Mouse (Mus musculus) layer of hippocampus, adult 9-11 months (tissue): Measurements from ENCODE around the gene BC030499.
"Not testable (repeated sequence)": the region's sequence is repeated elsewhere in the genome, so short reads cannot be mapped to it uniquely, and the experiment has no call there.

ENCODE experiments used
- DNase-seq: peaks from one replicate; pipeline ENCODE4 v3.0.0; 2022

The BC030499 gene

DNA sequence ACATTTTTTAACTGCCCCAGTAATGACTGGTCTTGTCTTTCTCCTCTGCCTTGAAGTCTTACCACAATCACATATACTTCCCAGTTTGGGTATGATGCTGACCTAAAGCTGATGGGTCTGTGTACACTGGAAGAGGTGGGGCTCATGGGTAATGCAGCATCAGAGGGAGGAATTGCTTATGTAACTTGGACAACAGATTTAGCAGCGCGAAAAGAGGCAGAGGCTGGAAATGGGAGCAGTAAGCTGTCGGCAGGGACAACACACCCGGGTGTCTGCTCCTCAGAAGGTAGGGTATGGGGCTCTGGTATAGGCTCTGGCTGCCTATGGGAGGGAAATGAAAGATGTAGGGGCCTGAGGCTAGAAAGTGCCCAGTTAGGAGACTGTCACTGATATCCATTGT, at the start of gene BC030499:
BC030499 (plus strand) TSS at position 188 of the 400 bp plus-strand sequence.
- no peak for DNase-seq

DNA sequence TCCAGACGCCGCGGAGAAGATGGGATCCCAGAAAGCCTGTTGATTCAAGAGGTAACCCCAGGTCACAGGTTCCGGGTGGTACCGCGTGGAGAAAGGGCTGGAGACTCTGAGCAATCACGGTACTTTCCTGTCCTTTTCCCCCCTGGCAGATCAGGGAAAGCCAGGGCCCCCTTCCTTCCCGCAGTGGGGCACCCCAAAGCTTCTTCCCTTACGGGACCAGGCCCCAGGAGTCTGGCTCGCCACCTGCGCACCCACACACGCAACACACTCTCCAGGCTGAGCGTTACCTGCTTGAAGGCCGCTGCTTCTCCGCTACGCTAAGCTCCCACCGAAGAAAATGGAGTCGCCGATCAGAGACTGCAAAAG, 45.4 kb upstream of the BC030499 start:
- no peak for DNase-seq

DNA sequence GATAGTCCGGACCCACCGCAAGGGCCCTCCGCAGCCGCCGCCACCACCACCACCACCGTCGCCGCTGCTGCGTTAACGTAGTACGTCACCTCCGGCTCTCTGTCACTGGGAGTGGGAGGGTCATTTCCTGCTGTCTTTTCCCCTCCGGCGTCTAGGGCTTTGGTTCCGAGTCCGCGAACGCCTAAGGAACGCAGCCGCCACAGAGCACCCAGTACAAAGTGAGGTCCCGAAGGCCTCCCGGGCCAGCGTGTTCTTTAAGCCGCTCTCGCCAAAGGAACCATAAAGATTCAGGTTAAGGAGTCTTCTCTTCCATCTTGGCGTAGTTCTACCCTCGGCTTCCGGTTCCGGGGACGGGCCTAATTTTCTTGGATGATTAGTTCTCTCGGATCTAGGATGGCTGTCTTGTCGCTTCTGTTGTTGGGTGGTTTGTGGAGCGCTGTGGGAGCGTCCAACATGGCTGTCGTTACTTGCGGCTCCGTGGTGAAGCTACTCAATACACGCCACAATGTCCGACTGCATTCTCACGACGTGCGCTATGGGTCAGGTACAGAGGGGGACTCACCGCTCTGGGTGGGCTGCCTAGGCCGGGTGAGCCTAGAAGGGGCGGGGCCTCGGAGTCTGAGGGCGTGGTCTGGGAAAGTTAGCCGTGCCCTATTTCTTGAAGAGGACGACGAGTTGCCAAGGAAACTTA, 44.9 kb upstream of the BC030499 start, which contains the start of the genes Sdf2 and Supt6:
Sdf2 (plus strand) TSS at position 120 of the 691 bp plus-strand sequence.
Supt6 (minus strand) TSS at position 361 of the 691 bp plus-strand sequence.
- DNase-seq, result peak; percentile 83

DNA sequence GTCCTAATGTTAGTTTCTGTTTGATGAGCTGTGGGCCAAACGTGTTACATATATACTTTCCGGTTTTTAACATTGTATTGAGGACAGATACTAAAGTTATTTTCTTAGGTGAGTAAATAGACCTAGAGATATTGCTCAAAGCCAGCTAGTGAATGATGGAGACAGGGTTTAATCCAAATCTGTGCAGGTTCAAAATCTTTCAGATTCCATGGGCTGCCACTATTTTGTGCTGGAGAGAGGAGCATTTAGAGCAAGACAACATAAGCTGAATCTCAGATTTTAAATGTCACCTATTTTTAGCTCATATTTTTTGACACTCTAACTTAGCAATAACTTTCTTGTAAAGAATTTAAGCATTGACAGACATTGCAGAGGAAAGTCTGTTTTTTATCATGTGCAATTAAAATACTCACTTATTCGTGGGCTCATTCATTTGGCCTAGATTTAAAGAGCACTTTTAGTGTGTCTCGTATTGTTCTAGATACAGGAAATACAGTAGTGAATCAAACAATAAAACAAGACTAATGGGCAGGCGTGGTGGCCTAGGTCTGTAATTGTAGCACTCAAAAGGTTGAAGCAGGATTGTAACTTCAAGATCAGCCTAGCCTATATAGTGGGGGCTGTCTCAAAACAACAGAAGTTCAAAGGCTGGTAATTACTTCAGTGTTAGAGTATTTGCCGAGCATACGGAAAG, 44.2 kb upstream of the BC030499 start:
- no peak for DNase-seq

DNA sequence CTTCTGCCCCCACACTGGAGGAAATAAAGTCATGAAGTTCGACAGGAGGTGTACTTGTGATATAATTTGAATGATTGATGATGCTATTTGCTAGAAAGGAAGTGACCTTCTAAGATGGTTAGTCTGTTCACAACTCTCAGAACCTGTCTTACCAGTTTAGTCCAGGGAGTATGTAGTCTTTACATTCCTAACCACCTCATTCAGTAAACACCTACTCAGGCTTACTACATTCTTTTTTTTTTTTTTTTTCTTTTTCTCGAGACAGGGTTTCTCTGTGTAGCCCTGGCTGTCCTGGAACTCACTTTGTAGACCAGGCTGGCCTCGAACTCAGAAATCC, 43.7 kb upstream of the BC030499 start:
- no peak for DNase-seq

DNA sequence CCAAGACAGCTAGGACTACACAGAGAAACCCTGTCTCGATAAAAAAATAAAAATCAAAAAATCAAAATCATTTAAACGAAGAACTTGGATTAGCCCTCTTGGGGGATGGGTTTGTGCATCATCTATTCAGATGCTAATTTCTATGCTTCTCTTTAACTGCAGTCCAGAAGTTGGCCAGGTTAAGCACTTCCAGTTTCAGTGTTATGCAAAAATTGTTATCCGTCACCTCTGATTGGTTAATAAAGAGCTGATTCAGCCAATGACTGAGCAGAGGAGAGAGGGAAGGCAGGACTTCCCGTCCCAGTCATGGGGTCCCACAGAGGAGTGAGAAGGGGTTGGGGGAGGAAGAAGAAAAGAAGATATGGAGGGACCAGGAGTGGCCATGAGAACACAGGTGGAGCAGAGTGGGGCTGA, 42.9 kb upstream of the BC030499 start:
- DNase-seq, result no peak

DNA sequence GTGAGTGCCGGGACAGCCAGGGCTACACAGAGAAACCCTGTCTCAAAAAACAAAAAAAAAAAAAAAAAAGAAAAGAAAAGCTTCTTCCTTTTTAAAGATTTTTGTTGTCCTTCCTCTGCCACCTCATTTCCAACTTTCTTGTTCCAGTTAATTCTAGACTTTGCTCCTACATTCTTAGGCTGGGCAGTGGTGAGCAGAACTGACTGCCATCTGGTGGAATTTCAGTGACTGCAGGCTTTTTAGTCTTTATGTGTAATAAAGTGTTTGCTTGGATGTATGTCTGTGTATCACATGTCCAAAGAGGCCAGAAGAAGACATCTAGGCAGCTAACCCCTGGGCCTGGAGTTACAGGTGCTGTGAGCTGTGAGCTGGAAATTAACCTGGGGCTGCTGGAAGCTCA, 34.0 kb upstream of the BC030499 start:
- no peak for DNase-seq

DNA sequence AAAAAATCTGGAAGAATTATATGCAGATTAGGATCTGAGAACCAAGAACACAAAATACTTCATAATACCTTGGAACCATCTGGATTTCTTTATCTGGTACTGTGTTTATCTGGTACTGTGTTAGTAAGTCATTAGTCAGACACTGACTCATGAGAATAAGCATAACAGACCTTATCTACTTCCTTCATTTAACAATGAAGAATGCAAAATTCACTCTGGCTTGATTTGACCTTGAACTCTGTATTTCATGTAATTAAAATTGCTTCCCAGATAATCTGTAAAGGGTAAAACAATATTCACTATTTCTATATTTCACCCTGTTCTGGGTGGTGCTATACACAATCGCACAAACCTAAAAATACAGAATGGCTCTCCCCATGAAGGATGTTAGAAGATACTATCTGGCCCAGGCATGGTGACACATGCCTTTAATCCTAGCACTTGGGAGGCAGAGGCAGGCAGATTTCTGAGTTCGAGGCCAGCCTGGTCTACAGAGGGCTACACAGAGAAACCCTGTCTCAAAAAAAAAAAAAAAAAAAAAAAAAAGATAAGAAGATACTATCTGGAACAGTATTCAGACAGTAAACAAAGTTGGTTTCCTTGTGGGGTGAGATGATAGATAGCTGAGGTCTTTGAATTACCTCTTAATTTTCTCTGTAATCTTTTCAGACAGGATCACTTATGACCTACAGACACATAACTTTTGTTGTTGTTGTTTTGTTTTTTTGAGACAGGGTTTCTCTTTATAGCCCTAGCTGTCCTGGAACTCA, 30.0 kb upstream of the BC030499 start:
- no peak for DNase-seq

DNA sequence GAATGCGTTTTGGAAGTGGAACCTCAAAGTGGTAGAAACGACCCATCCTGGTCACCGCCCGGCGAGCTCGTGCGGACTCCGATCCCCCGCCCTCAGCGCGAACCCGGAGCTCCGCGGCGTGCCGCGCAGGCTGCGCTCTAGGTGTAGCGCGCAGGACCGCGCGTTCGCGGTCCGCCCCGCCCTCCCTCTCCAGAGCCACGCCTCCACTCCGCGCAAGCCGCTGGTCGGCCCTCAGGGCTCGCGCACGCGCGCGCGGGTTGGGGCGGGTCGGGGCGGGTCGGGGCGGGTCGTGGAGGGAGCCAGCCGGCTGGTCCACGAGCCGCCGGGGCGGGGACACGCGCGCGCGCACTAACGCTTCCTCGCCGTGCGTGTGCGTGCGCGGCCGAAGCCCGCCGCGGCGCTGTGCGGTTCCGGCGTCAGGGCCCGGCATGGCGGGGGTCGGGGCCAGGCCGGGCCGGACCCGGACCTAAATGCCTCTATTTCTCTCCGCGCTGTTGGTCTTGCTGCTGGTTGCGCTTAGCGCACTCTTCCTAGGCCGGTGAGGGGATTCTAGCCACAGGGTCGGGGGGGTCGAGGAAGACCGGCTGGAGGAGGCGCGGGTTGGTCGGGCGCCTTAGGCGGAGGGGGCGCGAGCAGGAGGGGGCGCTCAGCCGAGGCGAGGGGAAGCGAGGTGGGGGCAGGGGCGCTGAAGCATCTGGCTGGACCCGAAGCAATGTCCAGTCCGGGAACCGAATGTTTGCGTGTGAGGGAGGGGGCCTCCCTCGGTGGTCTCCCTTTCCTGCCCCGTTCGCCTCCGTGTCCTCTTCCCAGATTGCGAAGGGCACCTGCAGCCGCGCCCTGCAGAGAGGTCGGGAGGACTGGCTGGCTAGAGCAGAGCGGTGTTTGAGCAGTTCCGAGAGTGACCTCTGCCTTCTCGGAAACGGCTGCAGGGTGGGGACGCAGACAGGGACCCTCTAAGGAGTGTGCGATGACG, 29.0 kb upstream of the BC030499 start, which contains the start of gene 2610507B11Rik:
2610507B11Rik (plus strand) TSS at position 373 of the 973 bp plus-strand sequence.
- peak; percentile 90 for DNase-seq

DNA sequence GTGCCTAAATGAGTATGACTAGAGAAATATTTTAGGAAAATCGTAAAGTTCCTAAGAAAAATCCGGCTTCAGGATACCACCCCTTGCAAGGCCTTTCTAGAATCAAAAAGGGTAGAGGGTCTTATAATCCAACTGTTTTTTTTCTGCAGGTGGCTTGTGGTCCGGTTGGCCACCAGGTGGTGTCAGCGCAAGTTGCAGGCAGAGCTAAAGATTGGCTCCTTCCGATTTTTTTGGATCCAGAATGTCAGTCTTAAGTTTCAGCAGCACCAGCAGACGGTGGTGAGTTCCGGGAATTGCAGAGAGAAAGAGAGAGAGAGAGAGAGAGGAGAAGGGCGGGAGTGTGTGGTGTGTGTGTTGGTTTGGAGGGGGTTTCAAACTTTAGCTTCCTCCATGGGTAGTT, 28.1 kb upstream of the BC030499 start:
- DNase-seq, result peak; percentile 40

DNA sequence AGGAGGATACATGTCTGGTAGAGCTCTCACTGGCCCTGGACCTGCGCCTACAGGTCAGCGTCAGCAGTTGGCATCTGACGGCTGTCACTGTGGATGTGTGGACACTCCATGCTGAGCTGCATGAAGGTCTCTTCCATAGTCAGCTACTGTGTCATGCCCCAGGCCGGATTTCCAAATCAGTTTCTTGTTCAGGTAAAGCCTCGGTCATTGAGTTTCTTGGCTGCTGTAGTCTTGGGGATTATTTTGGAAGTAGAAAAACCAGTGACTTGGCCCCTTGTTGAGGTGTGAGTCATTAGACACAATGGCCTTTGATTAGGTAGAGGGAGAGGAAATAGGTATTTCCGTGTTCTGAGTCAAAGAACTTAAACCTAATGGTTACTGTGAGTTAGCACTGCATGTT, 25.1 kb upstream of the BC030499 start:
- DNase-seq, result no peak

DNA sequence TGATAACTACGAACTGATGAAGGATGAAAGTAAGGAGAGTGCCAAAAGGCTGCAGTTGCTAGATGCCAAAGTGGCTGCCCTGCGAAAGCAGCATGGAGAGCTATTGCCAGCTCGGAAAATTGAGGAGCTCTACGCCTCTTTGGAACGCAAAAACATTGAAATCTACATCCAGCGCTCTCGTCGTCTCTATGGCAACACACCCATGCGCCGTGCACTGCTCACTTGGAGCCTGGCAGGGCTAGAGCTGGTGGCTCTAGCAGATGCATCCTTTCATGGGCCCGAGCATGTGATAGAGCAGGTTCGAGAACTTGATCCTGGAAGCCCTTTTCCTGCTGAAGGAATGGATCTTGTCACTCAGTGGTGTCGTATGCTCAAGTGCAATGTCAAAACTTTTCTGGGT, 18.7 kb upstream of the BC030499 start:
- DNase-seq, result peak; percentile 85

DNA sequence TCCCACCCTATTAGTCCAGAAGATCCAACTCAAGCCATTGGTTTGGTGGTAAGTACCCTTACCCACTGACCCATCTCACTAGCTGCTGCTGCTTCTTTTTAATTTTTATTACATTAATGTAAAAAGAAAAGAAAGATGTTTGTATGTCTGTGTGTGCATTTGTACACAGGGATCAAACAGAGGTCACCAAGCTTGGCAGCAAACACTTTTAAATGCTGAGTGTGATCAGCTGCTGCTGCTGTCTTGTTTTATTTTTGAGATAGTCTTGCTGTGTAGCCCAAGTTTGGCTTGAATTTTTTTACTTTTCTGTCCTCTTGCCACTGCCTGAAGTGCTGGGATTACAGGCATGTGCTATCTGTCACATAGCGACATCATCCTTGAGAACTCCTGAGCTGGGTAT, 15.0 kb upstream of the BC030499 start:
- DNase-seq, result no peak

DNA sequence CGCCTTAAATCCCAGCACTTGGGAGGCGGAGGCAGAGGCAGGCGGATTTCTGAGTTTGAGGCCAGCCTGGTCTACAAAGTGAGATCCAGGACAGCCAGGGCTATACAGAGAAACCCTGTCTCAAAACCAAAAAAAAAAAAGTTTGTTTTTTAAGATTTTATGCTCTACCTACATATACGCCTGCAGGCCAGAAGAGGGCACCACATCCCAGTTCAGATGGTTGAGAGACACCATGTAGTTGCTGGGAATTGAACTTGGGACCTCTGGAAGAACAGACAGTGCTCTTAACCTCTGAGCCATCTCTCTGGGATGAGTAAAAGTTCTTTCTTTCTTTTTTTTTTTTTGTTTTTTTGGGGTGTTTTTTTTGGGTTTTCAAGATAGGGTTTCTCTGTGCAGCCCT, 14.5 kb upstream of the BC030499 start:
- DNase-seq, result not testable (repeated sequence)

DNA sequence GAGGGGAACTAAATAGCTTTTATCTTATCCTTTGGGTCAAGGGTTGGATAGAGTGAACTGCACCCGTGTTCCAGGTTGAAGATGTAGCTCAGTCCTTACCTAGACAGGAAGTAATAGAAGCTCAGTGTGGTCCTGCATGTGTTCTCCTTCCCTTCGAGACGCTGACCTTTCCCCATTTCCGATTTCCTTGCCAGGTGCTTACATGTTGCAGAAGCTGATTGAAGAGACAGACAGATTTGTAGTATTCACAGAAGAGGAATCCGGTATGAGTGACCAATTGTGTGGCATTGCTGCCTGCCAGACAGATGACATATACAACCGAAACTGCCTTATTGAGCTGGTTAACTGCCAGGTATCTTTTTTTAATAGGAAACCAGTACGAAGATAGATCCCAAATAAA, 11.8 kb upstream of the BC030499 start:
- no peak for DNase-seq

DNA sequence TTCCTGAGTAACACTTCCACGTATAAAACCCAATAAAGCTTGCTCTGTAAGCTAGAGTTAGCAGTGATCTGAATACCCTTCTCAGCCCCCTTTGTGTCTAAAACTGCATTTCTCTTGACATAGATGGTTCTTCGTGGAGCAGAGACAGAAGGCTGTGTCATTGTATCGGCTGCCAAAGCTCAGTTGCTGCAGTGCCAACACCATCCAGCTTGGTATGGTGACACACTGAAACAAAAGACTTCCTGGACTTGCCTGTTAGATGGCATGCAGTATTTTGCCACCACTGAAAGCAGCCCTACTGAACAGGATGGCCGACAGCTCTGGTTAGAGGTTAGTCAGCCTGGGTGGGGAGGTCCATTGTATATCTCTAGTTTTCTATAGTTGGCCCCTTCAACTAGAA, 11.1 kb upstream of the BC030499 start:
- DNase-seq, result peak; percentile 73

DNA sequence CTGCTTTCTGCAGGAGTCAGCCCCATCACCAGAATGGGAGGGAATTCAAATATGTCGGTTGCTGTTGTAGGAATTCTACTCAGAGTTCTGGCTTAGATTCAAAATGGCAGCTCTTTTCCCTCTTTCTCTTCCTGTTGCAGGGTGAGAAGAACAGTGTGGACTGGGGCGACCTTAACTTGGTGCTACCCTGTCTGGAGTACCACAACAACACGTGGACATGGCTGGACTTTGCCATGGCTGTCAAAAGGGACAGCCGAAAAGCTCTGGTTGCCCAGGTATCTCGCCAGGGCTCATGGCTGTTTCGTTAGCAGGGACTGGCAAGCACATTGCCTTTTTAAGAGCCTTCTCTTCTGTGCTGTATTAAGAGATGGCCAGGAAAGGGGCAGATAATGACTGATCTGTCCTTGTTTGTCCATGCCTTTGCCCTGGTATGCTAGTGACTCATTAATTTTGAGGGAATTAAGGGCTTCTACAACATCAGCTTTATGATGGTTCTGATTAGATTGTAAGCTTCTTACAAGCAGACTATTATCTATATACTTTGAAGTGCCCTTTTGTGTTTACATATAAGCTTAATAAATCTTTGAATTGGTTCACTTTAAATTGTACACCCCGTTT, 1.4 kb upstream of the BC030499 start:
- DNase-seq, result no peak

DNA sequence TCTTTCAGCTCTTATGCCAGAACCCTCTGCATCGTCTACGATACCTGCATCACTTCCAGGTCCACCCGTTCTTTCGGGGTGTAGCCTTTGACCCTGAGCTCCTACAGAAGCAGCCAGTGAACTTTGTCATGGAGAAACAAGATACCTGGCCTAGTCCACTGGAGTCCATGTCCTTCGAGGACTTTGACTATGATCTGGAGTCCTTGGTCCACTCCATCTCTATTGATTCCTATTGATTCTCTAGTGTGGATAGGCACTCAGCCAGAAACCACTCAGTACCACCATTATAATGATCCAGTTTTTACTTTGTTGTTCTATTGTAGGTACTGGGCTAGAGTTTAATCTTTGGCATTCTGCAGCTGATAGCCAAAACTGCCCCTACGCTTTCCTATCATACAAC, 3.9 kb downstream of the BC030499 start:
- DNase-seq, result no peak

DNA sequence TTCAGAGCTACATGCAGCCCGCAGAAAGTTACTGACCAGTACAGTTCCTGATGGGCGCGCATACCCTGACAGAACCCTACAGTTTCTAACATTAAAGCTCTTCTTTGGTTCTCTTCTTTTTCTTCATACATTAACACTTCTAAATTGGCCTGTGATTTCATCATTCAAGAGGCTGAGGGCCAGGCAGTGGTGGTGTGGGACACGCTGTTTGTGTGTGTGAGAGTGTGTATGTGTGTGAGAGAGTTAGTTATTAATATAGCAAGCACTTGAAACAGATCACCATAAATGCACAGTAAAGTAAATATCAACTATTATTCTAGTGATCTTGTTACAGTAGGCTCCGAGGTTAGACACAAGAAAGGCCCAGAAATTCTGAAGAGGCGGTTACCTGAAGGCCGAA, 10.3 kb downstream of the BC030499 start:
- DNase-seq, result no peak

DNA sequence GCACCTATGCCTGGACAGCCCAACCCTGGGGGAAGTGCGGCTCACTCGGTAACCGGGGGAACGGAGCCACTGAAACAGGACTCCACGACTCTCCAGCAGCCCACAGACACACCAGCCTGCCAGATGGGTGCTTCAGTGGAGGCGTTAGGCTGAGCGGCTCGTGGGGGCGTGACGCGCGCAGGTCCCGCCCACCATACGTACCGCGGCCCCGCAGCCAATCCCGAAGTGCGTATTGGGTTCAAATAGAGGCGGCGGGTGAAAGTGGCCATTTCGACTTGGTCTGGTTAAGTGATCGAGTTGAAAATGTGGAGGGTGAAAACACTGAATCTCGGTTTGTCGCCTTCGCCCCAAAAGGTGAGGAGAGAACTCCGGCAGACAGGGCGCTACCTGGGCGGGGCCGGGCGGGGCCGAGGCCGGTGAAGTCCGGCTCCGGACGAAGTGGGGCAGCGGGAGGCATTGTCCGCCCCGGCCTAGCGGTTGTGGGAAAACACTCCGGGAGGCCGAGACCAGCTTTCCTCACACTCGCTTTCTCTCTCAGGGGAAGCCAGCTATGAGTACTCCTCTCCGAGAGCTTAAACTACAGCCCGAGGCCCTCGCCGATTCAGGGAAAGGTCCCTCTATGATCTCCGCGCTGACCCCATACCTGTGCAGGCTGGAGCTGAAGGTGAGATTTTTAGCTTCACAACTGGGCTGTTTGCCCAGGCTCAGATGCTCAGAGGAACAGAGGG, 10.9 kb downstream of the BC030499 start, which contains the start of gene Spag5:
Spag5 (plus strand) TSS at position 173 of the 728 bp plus-strand sequence.
- DNase-seq, result peak; percentile 95

DNA sequence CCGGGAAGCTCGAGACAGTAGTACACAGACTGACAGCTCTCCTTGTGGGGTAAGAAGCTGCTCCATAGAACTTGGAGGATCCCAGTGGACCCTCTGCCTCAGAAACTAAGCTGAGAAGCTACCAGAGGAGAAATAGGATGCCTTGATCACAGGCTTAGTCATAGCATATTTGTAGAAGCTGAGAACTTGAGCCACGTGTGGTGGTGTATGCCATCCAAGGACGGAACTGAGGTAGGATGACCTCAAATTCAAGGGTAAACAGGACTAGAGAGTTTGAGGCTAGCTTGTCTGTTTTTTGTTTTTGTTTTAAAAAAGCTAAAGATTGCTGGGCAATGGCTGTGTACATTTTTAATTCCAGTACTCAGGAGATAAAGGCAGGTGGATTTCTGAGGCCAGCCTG, 14.6 kb downstream of the BC030499 start:
- DNase-seq, result no peak
